In genomic region chrX:50572191-50573095, GRCm38 (mm10) we compare ENCODE assay signal across 8 mouse cellular contexts.
DNase-seq lines count a peak whose midpoint lies in the region; ATAC-seq and TF ChIP-seq lines count a peak whose summit lies in the region.
"Not testable (repeated sequence)": the region's sequence is repeated elsewhere in the genome, so short reads cannot be mapped to it uniquely, and the experiment has no call there.

No protein-coding gene starts in this region.

- ATAC-seq in forebrain, embryonic 15.5 days (replicated peaks); kidney, embryonic 15.5 days (replicated peaks; ENCODE audit: low FRiP score); liver, embryonic 11.5 days (replicated peaks; ENCODE audit: low FRiP score); midbrain, embryonic 11.5 days (ENCODE audit: low FRiP score): not testable (repeated sequence)

- not testable (repeated sequence) for H3K79me2 ChIP-seq in CH12.LX (replicated peaks; ENCODE audit: control insufficient read depth, extremely low read depth, insufficient read depth, poor library complexity, severe bottlenecking)

- not testable (repeated sequence) for TF ChIP-seq CTCF in CH12.LX (conservative IDR thresholded peaks at IDR 0.05 in 1 of 2, IDR thresholded peaks at IDR 0.05 in 1 of 2; ENCODE audit: low read depth in 2 of 2, low read length in 2 of 2)

- not testable (repeated sequence) for H3K27me3 ChIP-seq in CH12.LX (replicated peaks); forebrain, embryonic 15.5 days; kidney, embryonic 15.5 days; liver, embryonic 11.5 days (replicated peaks; ENCODE audit: control insufficient read depth, insufficient read depth, low read length); midbrain, embryonic 11.5 days (ENCODE audit: control insufficient read depth, insufficient read depth, low read length)

- dilution Hi-C loops in CH12.LX (cut with MboI; ENCODE audit: extremely low pct_ligation_motif_present, extremely low pct_unique_long_range_greater_than_20kb, low sequenced_read_pairs), result not testable (repeated sequence)

- TF ChIP-seq EP300 in CH12.LX (IDR thresholded peaks at IDR 0.05; ENCODE audit: low read length), result not testable (repeated sequence)

- not testable (repeated sequence) for H3K9ac ChIP-seq in CH12.LX (ENCODE audit: insufficient read depth, low read depth); forebrain, embryonic 15.5 days (replicated peaks); kidney, embryonic 15.5 days; liver, embryonic 11.5 days (ENCODE audit: low read depth, low read length); midbrain, embryonic 11.5 days (ENCODE audit: low read length)

- not testable (repeated sequence) for TF ChIP-seq RAD21 in CH12.LX (IDR thresholded peaks at IDR 0.05; ENCODE audit: low read depth, low read length)

- WGBS in forebrain, embryonic 15.5 days, result 67% methylated on average over 14 of the region's 14 CpGs
- WGBS in kidney, embryonic 15.5 days, result 66% methylated on average over 14 of the region's 14 CpGs
- 63% methylated on average over 14 of the region's 14 CpGs for WGBS in liver, embryonic 11.5 days
- WGBS in midbrain, embryonic 11.5 days, result 65% methylated on average over 14 of the region's 14 CpGs

- peaks cover 17 to 28% of the 10 kb centered on the region in 2 experiments for H3K36me3 ChIP-seq in CH12.LX (replicated peaks in 1 of 2; ENCODE audit: control insufficient read depth in 1 of 2, insufficient read depth in 1 of 2, low read length in 1 of 2)
- H3K36me3 ChIP-seq in forebrain, embryonic 15.5 days; liver, embryonic 11.5 days (ENCODE audit: control insufficient read depth, insufficient read depth, low read length); midbrain, embryonic 11.5 days (ENCODE audit: control insufficient read depth, insufficient read depth, low read length): not testable (repeated sequence)
- peaks cover 29% of the 10 kb centered on the region for H3K36me3 ChIP-seq in kidney, embryonic 15.5 days

- in situ Hi-C loops in CH12.LX (cut with MboI; ENCODE audit: low pct_ligation_motif_present, low pct_unique_long_range_greater_than_20kb, low sequenced_read_pairs), result not testable (repeated sequence)

- intact Hi-C loops in heart, postnatal 25 days (cut with DNase I), result loop anchor here (10.0 kb wide), 1 partner anchor 1668 kb away; no protein-coding TSS in a partner anchor

- not testable (repeated sequence) for H3K27ac ChIP-seq in CH12.LX (ENCODE audit: insufficient read depth, low read depth); forebrain, embryonic 15.5 days (replicated peaks); kidney, embryonic 15.5 days; liver, embryonic 11.5 days (ENCODE audit: low read depth, low read length); midbrain, embryonic 11.5 days (ENCODE audit: low read depth, low read length)

- not testable (repeated sequence) for DNase-seq in CH12.LX (ENCODE audit: extremely low read depth)
- peak; percentile 76 for DNase-seq in cerebellum, adult 11 months
- peak; percentile 68 for DNase-seq in heart, postnatal 25 days (ENCODE audit: low spot score)
- peak; percentile 57 for DNase-seq in liver, embryonic 11.5 days (ENCODE audit: low spot score)
- peak; percentile 92 for DNase-seq in midbrain, embryonic 11.5 days (ENCODE audit: low spot score, missing footprints)
- DNase-seq in retina, embryonic 14.5 days (ENCODE audit: low spot score), result peak; percentile 72

- TF ChIP-seq POLR2A in CH12.LX (IDR thresholded peaks at IDR 0.05; ENCODE audit: low read depth, low read length), result not testable (repeated sequence)

- not testable (repeated sequence) for H3K4me2 ChIP-seq in CH12.LX (ENCODE audit: insufficient read depth, low read depth, poor library complexity, severe bottlenecking); liver, embryonic 11.5 days; midbrain, embryonic 11.5 days
- 0 out of 2 replicates have a peak overlapping the region, but pooled peaks have one; percentile 17 for H3K4me2 ChIP-seq in forebrain, embryonic 15.5 days (replicated peaks)
- H3K4me2 ChIP-seq in kidney, embryonic 15.5 days, result peak overlapping the region; percentile 43

- not testable (repeated sequence) for H3K4me1 ChIP-seq in CH12.LX (ENCODE audit: control insufficient read depth in 1 of 2, insufficient read depth in 2 of 2); forebrain, embryonic 15.5 days; kidney, embryonic 15.5 days; liver, embryonic 11.5 days (replicated peaks; ENCODE audit: control insufficient read depth, insufficient read depth, low read length); midbrain, embryonic 11.5 days (ENCODE audit: control insufficient read depth, insufficient read depth, low read length)

- H3K4me3 ChIP-seq in CH12.LX (replicated peaks in 1 of 3; ENCODE audit: low read depth in 2 of 3, low read length in 2 of 3, poor library complexity in 1 of 3); liver, embryonic 11.5 days (ENCODE audit: low read depth, low read length); midbrain, embryonic 11.5 days (ENCODE audit: low read depth, low read length): not testable (repeated sequence)
- H3K4me3 ChIP-seq in forebrain, embryonic 15.5 days, result peak overlapping the region; percentile 23
- H3K4me3 ChIP-seq in kidney, embryonic 15.5 days (replicated peaks), result peak overlapping the region; percentile 27

- not testable (repeated sequence) for H3K9me3 ChIP-seq in CH12.LX (replicated peaks; ENCODE audit: low read length); forebrain, embryonic 15.5 days; kidney, embryonic 15.5 days (replicated peaks); liver, embryonic 11.5 days (ENCODE audit: control insufficient read depth, low read length); midbrain, embryonic 11.5 days (ENCODE audit: control insufficient read depth, low read length)

TF ChIP-seq in CH12.LX, 34 proteins besides CTCF, POLR2A, EP300 and RAD21:
- peak; percentile 78 for TF ChIP-seq ZNF384 (IDR thresholded peaks at IDR 0.05; ENCODE audit: low read depth, low read length)
